Mouse (Mus musculus): ENCODE measurements around the gene Heatr4. TPM values are rescaled to one million over a fixed set of nuclear protein-coding genes. Genes with fewer than 3 reads are reported as not detected.

Heatr4 gene
- polyA plus RNA-seq, 1 experiment from 2014 or later = not detected

- Histone ChIP-seq H3K4me3 (replicated peaks; ENCODE audit: low read length) (no peak overlapping the region), H3K27me3 (replicated peaks; ENCODE audit: control insufficient read depth, insufficient read depth, low read length) (no peaks in the 10 kb centered on the region), H3K36me3 (ENCODE audit: control insufficient read depth, insufficient read depth) (no peaks in the 10 kb centered on the region), H3K9ac (replicated peaks; ENCODE audit: low read depth, low read length) (no peak overlapping the region), H3K4me2 (ENCODE audit: low read length) (no peak overlapping the region), H3K4me1 (replicated peaks; ENCODE audit: control insufficient read depth, insufficient read depth, low read length) (no peaks in the 10 kb centered on the region), H3K9me3 (ENCODE audit: control insufficient read depth, low read length) (peaks cover 3% of the 10 kb centered on the region; the same call in 1 of the 2 replicates), H3K27ac (ENCODE audit: low read length) (no peak overlapping the region)
- WGBS = 96% methylated on average over 4 of the region's 4 CpGs
- ATAC-seq = no peak
Measured at GRCm38 (mm10) chr12:83981615-83982014, 3.0 kb downstream of the Heatr4 start.

GRCm38 (mm10) chr12:83978862-83979261 is 5.8 kb downstream of the Heatr4 start:
- WGBS = 90% methylated on average over 6 of the region's 6 CpGs
- Histone ChIP-seq H3K9me3 (ENCODE audit: control insufficient read depth, low read length) (peaks cover 6% of the 10 kb centered on the region), H3K27ac (ENCODE audit: low read length) (no peak overlapping the region), H3K27me3 (replicated peaks; ENCODE audit: control insufficient read depth, insufficient read depth, low read length) (no peaks in the 10 kb centered on the region), H3K4me1 (replicated peaks; ENCODE audit: control insufficient read depth, insufficient read depth, low read length) (no peaks in the 10 kb centered on the region), H3K9ac (replicated peaks; ENCODE audit: low read depth, low read length) (no peak overlapping the region), H3K4me2 (ENCODE audit: low read length) (no peak overlapping the region), H3K4me3 (replicated peaks; ENCODE audit: low read length) (no peak overlapping the region), H3K36me3 (ENCODE audit: control insufficient read depth, insufficient read depth) (no peaks in the 10 kb centered on the region)
- no peak for ATAC-seq

- WGBS = 89% methylated on average over 2 of the region's 2 CpGs
- no peak overlapping the region for H3K27ac ChIP-seq (ENCODE audit: low read length)
- H3K36me3 ChIP-seq (ENCODE audit: control insufficient read depth, insufficient read depth) = no peaks in the 10 kb centered on the region
- H3K27me3 ChIP-seq (replicated peaks; ENCODE audit: control insufficient read depth, insufficient read depth, low read length) = no peaks in the 10 kb centered on the region
- no peak overlapping the region for H3K9ac ChIP-seq (replicated peaks; ENCODE audit: low read depth, low read length)
- H3K4me2 ChIP-seq (ENCODE audit: low read length) = no peak overlapping the region
- no peak for ATAC-seq
- H3K4me3 ChIP-seq (replicated peaks; ENCODE audit: low read length) = no peak overlapping the region
- no peaks in the 10 kb centered on the region for H3K4me1 ChIP-seq (replicated peaks; ENCODE audit: control insufficient read depth, insufficient read depth, low read length)
- H3K9me3 ChIP-seq (ENCODE audit: control insufficient read depth, low read length) = peaks cover 3% of the 10 kb centered on the region; the same call in 1 of the 2 replicates
Measured at GRCm38 (mm10) chr12:83972117-83972516, 12.5 kb downstream of the Heatr4 start.

- ATAC-seq = no peak
- 87% methylated on average over 7 of the region's 7 CpGs for WGBS
- H3K4me1 ChIP-seq (replicated peaks; ENCODE audit: control insufficient read depth, insufficient read depth, low read length) = no peaks in the 10 kb centered on the region
- H3K4me3 ChIP-seq (replicated peaks; ENCODE audit: low read length) = no peak overlapping the region
- no peak overlapping the region for H3K9ac ChIP-seq (replicated peaks; ENCODE audit: low read depth, low read length)
- H3K27me3 ChIP-seq (replicated peaks; ENCODE audit: control insufficient read depth, insufficient read depth, low read length) = no peaks in the 10 kb centered on the region
- H3K27ac ChIP-seq (ENCODE audit: low read length) = no peak overlapping the region
- no peaks in the 10 kb centered on the region for H3K36me3 ChIP-seq (ENCODE audit: control insufficient read depth, insufficient read depth)
- H3K9me3 ChIP-seq (ENCODE audit: control insufficient read depth, low read length) = no peaks in the 10 kb centered on the region
- H3K4me2 ChIP-seq (ENCODE audit: low read length) = no peak overlapping the region
Measured at GRCm38 (mm10) chr12:83965235-83965634, 19.4 kb downstream of the Heatr4 start.

DNA sequence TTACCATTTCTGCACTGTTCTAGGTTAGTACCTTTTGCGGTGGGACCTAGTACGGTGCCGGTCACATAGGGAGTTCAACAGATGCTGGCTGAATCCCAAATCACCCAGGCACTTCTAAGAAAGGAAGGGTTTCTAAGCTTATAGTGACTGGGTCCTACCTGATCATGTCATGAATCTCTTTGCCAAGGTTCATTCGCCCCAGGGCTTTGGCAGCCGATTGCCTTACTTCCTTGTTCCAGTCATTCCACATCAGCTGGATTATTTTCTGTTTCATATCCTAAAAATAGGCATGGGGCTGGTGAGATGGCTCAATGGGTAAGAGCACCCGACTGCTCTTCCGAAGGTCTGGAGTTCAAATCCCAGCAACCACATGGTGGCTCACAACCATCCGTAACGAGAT is 26.4 kb downstream of the Heatr4 start:
- Histone ChIP-seq H3K27me3 (replicated peaks; ENCODE audit: control insufficient read depth, insufficient read depth, low read length) (no peaks in the 10 kb centered on the region), H3K4me3 (replicated peaks; ENCODE audit: low read length) (no peak overlapping the region), H3K9me3 (ENCODE audit: control insufficient read depth, low read length) (no peaks in the 10 kb centered on the region), H3K4me2 (ENCODE audit: low read length) (no peak overlapping the region), H3K9ac (replicated peaks; ENCODE audit: low read depth, low read length) (no peak overlapping the region), H3K27ac (ENCODE audit: low read length) (no peak overlapping the region), H3K36me3 (ENCODE audit: control insufficient read depth, insufficient read depth) (0 out of 2 replicates have a peak, but pooled peaks cover 2% of the 10 kb centered on the region), H3K4me1 (replicated peaks; ENCODE audit: control insufficient read depth, insufficient read depth, low read length) (peaks cover 4% of the 10 kb centered on the region)
- WGBS = 89% methylated on average over 9 of the region's 9 CpGs
- ATAC-seq = no peak

GRCm38 (mm10) chr12:83951711-83952575 is 32.7 kb downstream of the Heatr4 start:
- H3K4me2 ChIP-seq (ENCODE audit: low read length) = peak overlapping the region; percentile 66
- H3K9me3 ChIP-seq (ENCODE audit: control insufficient read depth, low read length) = no peaks in the 10 kb centered on the region
- 70% methylated on average over 32 of the region's 32 CpGs for WGBS
- no peaks in the 10 kb centered on the region for H3K27me3 ChIP-seq (replicated peaks; ENCODE audit: control insufficient read depth, insufficient read depth, low read length)
- 0 out of 2 replicates have a peak, but pooled peaks cover 2% of the 10 kb centered on the region for H3K36me3 ChIP-seq (ENCODE audit: control insufficient read depth, insufficient read depth)
- H3K9ac ChIP-seq (replicated peaks; ENCODE audit: low read depth, low read length) = peak overlapping the region; percentile 81
- peaks cover 27% of the 10 kb centered on the region for H3K4me1 ChIP-seq (replicated peaks; ENCODE audit: control insufficient read depth, insufficient read depth, low read length)
- no peak overlapping the region for H3K27ac ChIP-seq (ENCODE audit: low read length)
- ATAC-seq = no peak
- peak overlapping the region; percentile 60 for H3K4me3 ChIP-seq (replicated peaks; ENCODE audit: low read length)

DNA sequence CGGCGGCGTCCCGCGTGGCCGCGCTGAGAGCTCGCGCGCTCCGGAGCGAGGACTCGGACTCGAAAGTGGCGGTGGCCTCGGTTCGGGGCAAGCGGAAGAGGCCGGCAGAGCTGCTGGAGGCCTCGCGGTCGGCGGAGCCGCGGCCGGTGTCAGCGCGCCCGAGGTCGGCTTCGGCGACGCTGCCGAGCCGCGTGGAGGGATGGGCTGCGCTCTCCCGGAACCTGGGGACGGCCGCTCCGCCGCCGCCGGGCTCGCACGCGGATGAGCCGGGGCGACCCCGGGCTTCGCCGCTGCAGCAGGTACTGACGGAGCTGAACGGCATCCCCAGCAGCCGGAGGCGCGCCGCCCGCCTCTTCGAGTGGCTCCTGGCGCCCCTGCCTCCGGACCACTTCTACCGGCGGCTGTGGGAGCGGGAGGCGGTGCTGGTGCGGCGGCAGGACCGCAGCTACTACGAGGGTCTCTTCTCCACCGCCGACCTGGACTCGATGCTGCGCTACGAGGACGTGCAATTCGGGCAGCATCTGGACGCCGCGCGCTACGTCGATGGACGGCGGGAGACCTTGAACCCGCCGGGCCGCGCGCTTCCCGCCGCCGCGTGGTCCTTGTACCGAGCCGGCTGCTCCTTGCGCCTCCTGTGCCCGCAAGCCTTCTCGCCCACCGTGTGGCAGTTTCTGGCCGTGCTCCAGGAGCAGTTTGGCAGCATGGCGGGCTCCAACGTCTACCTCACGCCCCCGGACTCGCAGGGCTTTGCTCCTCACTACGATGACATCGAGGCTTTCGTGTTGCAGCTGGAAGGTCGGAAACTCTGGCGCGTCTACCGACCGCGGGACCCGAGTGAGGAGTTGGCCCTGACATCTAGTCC is 33.6 kb downstream of the Heatr4 start:
- under 1% methylated on average over 111 of the region's 116 CpGs for WGBS
- Histone ChIP-seq H3K27ac (ENCODE audit: low read length) (peak overlapping the region; percentile 71), H3K9me3 (ENCODE audit: control insufficient read depth, low read length) (no peaks in the 10 kb centered on the region), H3K9ac (replicated peaks; ENCODE audit: low read depth, low read length) (peak overlapping the region; percentile 81), H3K4me2 (ENCODE audit: low read length) (peak overlapping the region; percentile 66), H3K4me1 (replicated peaks; ENCODE audit: control insufficient read depth, insufficient read depth, low read length) (peaks cover 27% of the 10 kb centered on the region), H3K27me3 (replicated peaks; ENCODE audit: control insufficient read depth, insufficient read depth, low read length) (no peaks in the 10 kb centered on the region), H3K4me3 (replicated peaks; ENCODE audit: low read length) (peak overlapping the region; percentile 60), H3K36me3 (ENCODE audit: control insufficient read depth, insufficient read depth) (no peaks in the 10 kb centered on the region)
- peak; percentile 63 for ATAC-seq

- WGBS = 0% methylated on average over 37 of the region's 37 CpGs
- ATAC-seq = peak; percentile 99
- Histone ChIP-seq H3K27me3 (replicated peaks; ENCODE audit: control insufficient read depth, insufficient read depth, low read length) (no peaks in the 10 kb centered on the region), H3K36me3 (ENCODE audit: control insufficient read depth, insufficient read depth) (no peaks in the 10 kb centered on the region), H3K27ac (ENCODE audit: low read length) (peak within 1 kb of the TSS; percentile 71), H3K4me2 (ENCODE audit: low read length) (peak within 1 kb of the TSS; percentile 66), H3K4me3 (replicated peaks; ENCODE audit: low read length) (peak within 1 kb of the TSS; percentile 60), H3K4me1 (replicated peaks; ENCODE audit: control insufficient read depth, insufficient read depth, low read length) (peaks cover 27% of the 10 kb centered on the region), H3K9me3 (ENCODE audit: control insufficient read depth, low read length) (no peaks in the 10 kb centered on the region), H3K9ac (replicated peaks; ENCODE audit: low read depth, low read length) (peak within 1 kb of the TSS; percentile 81)
Measured at GRCm38 (mm10) chr12:83950493-83950839, 34.2 kb downstream of the Heatr4 start, which contains the start of gene Riox1. Gene Riox1 (plus strand): TSS chr12:83950608.
